Mouse (Mus musculus): ENCODE data around the gene Edc3.

Edc3 gene

DNA sequence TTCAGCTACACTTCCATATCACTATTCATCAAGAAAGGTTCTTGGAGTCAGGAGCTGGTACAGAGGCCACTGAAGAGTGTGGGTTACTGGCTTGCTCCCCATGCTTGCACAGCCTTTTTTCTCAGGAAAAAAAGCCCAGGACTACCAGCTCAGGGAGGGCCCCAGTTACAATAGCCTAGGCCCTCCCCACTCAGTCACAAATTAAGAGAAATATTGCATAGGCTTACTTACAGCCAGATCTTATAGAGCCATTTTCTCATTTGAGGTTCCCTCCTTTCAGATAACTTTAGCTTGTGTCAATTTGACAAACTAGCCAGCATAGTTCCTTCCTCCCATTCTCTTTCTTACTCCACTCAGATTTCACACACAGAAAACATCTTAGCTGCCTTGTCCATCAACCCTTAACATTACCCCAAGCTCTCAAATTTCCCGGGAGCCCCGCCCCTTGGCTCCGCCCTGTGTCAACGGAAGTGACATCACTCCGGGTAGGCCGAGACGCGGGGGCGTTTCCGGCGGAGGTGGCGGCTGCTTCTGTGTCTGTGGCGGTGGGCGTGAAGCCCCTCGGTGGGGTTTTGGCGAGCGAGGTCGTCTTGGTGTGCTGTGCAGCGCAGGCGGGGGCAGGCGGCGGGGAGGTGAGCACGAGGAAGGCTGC, at the start of gene Edc3:
Edc3 (plus strand) TSS at position 473 of the 652 bp plus-strand sequence.
- DNase-seq (ENCODE audit: low spot score): peak; percentile 91

DNA sequence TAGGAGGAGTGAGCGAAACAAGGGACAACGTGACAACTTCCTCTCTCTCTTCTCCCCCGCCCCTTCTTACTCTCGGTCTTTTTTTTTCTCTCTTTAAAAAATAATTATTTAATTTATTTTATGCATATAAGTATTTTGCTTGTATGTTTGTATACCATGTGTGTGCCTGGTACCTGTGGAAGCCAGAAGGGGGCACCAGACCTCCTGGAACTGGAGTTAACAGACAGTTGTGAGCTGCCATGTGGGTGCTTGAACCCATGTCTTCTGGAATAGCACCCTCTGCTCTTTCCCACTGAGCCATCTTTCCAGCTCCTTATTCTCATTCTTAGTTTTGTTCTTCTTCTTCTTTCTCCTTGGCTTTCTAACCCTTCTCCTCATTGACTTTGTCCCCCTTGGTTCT, 49.4 kb upstream of the Edc3 start:
- no peak for DNase-seq (ENCODE audit: low spot score)

DNA sequence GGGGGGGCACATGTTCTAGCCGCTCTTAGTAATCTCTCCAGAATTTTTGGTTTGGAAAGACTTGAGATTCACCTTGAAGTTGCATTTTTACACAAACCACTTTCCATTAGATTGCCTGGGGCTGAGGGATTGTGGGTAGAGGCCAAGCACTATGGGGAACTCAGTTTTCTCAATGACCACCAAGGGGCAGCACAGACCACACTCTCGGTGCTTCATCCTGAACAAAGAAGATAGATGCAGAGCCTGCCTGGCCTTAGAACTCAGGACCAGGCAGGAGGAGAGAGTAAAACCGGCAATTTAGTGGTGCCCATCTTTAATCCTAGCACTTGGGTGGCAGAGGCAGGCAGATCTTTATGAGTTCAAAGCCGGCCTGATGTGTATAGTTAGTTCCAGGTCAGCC, 48.6 kb upstream of the Edc3 start:
- DNase-seq (ENCODE audit: low spot score): peak; percentile 72

DNA sequence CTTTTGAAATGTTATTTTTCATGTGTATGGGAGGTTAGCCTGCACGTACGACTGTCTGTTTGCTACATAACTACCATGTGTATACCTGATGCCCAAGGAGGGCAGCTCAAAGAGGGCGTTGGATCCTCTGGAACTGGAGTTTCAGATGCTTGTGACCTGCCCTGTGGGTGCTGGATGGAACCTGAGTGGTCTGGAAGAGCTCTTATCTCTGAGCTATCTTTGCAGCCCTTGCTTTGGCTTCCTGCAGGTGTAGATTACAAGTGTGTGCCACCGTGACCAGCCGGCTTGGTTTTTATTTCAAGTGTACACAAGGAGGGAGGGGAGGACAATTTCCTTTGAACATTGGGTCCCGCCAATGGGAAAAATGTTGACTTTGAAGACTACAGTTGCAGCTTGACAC, 47.8 kb upstream of the Edc3 start:
- no peak for DNase-seq (ENCODE audit: low spot score)

DNA sequence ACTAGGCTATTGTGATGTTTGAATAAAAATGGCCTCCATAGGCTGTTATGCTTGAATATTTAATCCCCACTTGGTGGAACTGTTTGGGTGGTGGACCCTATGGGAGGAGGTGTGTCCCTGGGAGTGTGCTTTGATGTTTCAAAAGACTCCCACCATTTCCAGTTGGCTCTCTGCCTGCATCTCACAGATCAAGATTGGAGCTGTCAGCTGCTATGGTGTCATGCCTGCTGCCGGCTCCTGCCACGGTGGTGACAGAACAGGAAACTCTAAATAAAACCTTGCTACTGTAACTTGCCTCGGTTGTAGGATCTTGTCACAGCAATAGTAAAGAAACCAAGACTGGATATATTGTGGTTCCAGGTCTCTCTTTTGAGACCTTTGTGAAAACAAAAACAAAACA, 46.8 kb upstream of the Edc3 start:
- DNase-seq (ENCODE audit: low spot score): no peak

DNA sequence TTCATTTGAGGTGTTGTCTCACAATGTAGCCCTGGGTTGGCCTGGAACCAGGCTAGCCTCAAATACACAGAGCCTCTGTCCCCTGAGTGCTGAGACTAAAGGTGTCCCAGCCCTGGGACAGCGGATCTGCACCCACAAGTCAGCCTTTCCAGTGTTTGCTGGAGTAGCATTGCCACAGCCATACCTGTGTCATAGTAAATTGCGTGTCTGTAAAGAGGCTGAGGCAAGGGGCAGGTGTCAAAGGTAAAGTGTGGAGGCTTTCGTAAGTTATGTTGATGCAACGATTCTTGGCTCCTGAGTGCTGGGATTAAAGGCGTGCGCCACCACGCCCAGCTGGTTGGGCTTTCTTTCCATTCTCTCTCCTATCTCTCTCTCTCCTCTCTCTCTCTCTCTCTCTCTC, 43.7 kb upstream of the Edc3 start:
- DNase-seq (ENCODE audit: low spot score): peak; percentile 69

DNA sequence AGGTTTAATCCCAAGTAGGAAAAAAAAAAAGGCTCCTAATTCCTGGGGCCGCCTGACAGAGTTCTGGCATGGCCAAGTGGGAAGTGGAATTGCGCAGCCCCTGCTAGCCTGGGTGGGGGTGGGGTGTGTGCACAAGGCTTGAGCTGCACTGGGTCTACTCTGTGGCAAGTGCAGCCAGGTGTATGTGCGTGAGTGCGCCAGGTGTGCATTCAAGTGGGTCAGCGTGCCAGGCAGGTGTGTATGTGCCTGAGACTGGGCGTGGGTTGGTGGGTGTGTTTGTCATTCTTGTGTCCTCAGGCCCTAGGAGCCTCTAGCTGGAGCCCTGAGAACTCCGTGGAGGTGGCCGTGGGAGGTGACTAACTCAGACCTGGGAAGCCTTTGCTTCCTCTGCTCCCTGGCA, 41.8 kb upstream of the Edc3 start:
- no peak for DNase-seq (ENCODE audit: low spot score)

DNA sequence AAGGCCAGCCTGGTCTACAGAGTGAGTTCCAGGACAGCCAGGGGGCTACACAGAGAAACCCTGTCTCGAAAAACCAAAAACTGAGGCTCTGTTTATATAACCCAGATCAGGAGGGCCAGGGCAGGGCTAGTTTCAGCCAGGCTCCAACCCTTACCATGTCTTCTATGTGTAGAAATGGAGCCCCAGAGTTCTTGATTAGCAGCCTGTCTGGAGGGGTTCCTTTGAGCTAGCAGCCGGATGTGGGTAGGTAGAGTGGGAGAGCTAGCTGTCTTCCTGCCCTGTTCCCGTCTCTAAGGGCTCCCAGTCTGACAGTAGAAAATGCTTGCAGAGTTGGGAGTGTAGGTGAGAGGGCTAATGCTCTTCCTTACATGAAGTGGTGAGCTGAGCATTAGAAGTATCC, 41.2 kb upstream of the Edc3 start:
- no peak for DNase-seq (ENCODE audit: low spot score)

DNA sequence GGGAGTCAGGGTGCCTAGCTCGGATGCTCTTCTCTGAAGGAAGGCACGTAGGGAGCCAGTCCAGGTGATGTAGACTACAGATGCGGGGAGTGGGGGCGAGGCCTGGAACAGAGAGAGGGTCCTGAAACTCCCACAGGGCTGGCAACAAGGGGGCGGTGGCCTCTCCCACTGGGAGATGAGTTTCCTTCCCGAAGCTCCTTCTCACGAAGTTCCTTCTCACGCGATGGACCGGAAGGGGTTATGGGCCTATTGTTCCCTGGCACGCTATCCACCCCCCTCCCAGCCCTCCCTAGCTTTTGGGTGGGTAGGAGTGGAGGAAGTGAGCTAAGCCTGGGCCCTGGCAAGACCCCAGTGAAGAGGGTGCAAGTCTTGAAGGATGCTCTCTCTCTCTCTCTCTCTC, 40.5 kb upstream of the Edc3 start:
- no peak for DNase-seq (ENCODE audit: low spot score)

DNA sequence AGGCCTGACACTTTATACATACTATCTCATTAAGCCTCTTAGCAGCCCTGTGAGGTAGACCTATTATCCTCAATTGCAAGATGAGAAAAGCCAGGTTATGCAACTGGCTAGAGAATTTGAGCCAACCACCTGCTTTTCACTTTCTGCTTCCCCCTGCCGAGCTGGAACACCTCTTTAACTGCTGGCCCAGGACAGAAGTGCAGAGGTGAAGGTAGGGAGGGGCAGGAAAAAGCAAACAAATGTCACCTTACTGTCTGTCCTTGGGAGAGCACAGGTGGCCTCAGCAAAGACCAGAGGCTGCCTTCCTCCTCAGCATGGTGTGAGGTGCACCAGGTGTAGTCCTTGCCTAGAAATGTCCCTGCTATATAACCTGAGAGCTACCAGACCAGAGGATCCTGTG, 40.1 kb upstream of the Edc3 start:
- peak; percentile 64 for DNase-seq (ENCODE audit: low spot score)

DNA sequence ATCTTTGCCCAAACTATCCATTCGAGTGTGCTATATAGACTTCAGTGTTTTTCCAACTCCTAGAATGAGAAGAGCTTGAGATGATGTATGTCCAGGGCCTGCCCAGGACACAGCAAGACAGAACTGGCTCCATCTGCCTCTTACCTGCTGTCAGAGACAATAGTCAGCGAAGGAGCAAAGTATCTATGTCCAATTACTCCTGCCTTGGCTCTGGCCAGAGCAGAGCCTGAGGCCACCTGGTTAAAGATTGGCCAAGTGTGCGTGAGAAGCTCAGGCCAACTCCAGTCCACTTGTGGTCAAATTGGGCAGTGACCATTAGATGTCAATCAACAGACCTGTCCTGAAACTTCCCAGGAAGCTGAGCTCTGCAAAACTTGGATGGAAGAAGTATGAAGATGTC, 38.8 kb upstream of the Edc3 start:
- peak; percentile 81 for DNase-seq (ENCODE audit: low spot score)

DNA sequence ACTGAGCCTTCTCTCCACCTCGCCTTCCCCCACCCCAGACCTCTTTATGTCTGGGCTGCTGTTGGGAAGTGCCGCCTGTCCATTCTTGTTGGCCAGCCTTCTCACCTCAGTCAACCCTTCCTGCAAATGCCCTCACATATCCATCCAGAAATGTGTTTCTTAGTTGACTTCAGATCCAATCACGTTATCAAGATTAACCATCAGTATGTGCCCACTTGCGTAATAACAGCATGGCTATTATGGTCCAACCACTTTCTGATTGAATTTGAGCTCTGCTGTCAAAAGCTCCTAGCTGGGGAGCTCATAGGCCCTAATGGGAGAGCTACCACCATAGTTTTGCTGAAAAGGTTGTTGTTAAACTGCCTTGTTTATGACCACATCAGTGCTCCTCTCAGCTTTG, 37.3 kb upstream of the Edc3 start:
- no peak for DNase-seq (ENCODE audit: low spot score)

DNA sequence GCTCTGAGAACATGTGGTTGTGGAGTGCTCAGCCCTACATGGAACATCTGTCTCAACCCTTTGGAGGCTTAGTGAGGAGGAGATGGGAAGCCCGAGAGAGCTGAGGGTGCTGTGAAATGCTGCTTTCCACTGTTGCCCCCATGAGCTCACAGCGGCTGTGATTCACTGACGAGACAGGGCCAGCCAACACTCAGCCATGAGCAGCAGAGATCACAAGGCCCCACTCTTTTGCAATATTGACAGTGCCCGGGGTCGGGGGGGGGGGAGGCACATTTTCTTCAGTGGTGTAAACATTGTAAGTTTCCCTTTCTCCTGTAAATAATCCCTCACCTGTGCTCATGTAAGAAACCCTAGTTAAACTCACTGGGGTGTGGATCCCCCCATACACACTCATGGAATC, 36.8 kb upstream of the Edc3 start:
- DNase-seq (ENCODE audit: low spot score): no peak

DNA sequence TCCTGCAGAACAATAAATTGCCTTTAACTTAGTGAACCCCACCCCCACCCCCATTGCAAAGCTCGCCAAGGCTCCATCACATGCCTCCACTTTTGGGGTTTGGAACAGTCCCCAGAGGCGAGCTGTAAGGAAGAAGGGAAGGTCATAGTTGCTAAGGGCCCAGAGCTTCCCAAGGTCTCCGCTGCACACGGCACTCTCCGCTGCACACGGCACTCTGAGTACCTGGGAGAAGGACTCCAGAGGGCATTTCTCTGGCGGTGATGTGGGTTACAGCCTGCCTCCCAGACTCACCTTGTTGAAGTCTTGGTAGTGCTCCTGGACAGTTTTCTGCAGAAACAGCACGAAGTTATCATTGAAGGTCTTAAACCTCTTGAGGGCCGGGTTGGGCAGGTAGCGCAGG, 26.9 kb upstream of the Edc3 start:
- no peak for DNase-seq (ENCODE audit: low spot score)

DNA sequence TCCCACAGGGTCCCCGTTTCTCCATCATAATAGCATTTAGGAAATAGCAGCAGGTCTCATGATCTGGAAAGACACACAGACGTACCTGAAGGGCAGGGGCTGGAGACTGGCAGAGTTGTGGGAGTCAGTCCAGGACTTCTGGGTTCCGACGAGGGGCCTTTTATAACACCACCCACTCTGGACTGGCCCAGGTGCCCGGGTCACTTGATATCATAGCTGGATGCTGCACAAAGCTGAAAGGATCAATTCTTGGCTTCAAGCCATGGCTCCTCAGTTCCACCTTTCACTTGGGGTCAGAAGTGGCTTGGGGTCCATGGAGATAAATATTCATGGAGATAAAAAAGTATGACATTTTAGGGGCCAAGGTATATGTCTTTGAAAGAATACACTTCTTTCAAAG, 24.8 kb upstream of the Edc3 start, which contains the start of gene Cyp1a2:
Cyp1a2 (minus strand) TSS at position 184 of the 400 bp plus-strand sequence.
- no peak for DNase-seq (ENCODE audit: low spot score)

DNA sequence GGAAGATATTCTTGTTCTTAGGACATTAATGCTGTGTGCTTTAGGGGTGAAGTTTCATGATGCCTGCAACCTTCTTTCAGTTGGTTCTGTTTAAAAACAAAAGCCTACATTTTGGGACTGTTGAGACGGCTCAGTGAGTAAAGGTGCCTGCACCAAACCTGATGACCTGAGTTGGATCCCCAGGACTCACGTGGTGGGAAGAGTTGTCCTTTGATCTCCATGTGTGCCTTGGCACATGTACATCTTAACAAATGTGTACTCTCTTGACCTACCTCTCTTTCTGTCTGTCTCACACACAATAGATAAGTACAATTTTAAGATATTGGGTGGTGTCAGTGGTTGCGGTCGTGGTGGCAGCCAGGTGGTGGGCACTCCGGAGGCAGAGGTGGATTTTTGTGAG, 22.3 kb upstream of the Edc3 start:
- DNase-seq (ENCODE audit: low spot score): no peak

DNA sequence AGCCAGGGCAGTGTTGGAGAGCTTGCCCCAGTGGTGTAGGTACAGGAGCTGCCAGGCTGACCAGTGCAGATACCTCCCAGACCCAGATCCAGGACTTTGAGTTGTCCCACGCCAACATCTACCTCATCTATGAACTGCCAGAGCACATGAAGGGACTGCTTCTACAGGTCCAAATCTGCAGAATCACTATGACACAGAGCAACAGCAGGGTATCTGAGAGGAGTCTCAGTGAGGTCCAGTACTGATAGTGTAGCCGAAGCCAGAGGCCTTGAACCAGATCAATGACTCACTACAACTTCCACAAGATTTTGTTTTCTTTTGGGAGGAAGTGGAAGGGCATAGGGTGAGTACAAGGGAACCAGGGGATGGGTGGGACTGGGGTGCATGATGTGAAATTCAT, 20.6 kb upstream of the Edc3 start, which contains the start of gene Cyp1a1:
Cyp1a1 (plus strand) TSS at position 178 of the 400 bp plus-strand sequence.
- DNase-seq (ENCODE audit: low spot score): no peak

DNA sequence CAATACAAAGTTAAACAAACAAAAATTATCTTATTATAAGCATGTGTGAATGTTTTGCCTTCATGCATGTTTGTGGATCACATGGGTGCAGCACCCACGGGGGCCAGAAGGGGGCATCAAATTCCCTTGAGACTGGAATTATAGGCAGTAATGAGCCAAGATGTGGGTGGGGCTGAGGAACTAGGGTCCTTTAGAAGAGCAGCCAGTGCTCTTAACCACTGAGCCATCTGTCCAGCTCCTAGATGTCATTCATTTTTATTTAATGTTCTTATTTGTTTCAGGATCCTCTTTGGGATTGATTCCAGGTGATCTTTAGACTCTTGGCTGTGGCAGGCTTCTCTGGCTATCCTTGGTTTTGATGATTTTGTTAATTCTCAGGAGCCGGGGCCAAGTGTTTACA, 20.2 kb upstream of the Edc3 start:
- peak; percentile 28 for DNase-seq (ENCODE audit: low spot score)

DNA sequence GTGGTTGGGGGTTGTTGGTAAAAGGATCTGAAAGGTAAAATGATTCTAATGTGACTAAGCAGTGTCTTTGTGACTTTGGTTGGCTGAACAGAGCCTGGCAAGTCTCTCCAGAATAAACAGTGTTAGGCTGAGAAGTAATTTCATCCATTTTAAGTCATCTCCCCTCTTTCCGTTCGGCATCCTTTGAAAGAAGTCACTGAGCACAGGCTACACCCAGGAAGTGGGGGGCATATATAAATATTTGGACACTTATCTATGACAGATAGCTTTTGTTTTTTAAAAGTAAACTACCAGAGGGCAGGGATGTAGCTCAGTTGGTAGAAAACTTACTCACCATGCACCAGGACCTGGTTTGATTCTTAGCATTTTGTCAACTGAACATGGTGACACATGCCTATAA, 19.7 kb upstream of the Edc3 start:
- DNase-seq (ENCODE audit: low spot score): no peak

DNA sequence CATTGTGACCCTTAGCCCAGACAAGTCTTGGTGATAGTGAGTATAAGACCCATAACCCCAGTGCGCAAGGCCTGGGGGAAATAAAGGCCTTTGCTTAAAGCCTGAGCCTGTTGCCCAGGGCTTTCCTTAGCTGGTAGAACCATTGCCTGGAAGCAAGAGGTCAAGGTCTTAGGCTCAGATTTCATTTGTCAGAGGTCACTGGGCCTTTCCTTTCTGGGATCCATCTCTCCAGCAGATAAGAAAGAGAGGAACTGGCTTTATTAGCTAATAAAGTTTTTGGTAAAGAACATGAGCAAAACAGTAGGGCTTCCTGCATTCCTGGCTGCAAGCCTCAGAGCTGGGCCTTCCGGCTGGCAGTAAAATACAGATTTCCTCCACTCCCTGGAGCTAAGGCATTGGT, 14.2 kb upstream of the Edc3 start:
- DNase-seq (ENCODE audit: low spot score): no peak

DNA sequence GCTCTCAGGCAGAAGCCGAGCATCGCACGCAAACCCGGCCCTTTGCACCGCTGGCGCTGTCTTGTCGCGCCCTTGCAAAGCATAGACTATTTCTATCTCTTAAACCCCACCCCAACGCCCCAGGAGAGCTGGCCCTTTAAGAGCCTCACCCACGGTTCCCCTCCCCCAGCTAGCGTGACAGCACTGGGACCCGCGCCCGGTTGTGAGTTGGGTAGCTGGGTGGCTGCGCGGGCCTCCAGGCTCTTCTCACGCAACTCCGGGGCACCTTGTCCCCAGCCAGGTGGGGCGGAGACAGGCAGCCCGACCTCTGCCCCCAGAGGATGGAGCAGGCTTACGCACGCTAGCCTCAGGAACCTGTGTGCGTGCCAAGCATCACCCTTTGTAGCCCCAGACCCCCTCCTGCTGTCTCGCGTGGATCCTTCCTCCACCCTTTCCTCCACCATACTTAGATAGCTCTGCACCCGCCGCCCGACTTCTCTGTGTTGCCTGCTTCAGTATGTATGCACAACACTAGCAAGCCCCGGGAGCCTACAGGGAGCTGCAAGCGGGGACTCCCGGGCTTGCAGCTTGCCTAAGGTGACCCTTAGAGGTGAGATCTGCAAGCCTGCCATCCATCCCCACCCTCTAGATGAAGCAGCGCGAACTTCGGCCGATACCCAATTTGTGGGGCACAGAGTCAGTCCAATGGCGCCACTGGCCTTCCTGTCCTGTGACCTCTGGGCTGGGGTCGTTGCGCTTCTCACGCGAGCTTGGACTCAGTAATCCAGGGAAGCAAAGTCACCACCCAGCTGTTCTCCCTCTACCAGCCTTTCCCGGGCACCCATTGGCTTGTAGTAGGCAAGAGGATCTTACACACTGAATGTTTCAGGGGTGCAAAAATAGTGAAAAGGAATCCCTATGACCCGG, 11.7 kb upstream of the Edc3 start:
- peak; percentile 51 for DNase-seq (ENCODE audit: low spot score)

DNA sequence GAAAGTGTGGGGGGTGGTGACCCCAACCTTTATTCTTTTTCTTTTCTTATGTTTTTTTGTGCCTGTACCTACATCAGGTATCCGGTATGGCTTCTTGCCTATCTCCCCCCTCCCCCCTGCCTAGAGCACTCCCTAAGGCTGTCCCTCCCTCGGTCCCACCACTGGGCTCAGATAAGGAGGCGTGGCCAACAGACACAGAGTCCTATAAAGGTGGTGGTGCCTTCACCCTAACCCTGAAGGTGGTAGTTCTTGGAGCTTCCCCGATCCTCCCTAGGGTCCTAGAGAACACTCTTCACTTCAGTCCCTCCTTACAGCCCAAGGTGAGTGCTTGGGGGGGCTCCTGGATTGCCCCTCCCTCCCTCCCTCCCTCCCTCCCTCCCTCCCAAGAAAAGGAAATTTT, 11.0 kb upstream of the Edc3 start:
- DNase-seq (ENCODE audit: low spot score): no peak

DNA sequence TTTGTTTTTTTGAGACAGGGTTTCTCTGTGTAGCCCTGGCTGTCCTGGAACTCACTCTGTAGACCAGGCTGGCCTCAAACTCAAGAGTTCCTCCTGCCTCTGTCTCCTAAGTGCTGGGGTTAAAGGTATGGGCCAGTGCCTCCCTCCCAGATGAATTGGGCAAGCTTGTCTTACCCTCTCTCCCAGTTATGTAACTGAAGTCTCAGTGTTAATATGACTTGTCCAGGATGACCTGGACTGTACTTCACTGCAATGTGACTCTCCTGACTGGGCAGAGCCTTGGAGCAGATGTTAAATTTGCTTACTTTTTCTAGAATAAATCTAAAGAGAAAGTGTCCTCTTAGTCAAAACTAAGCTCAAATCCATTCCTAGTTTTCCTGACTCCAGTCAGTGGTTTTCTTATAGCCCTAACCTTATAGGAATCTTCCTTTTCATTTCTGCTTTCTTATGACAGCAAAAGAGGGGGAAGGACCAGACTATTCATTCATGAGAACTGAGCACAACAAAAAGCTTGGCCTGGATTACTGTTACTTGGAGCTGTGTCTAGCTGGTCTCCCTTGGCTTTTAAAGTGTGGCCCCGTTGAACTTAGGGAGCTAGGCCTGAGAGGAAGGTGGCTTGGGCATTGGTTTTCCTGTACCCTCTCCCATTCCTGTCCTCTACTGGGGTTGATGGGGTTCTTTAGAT, 9.7 kb upstream of the Edc3 start:
- DNase-seq (ENCODE audit: low spot score): no peak

All from yolk sac, embryonic 10.5 days (tissue).